Mouse (Mus musculus) stomach, embryonic 15.5 days (tissue): Measurements from ENCODE around the gene Fam83e. TPM values are rescaled to one million over a fixed set of nuclear protein-coding genes. Genes with fewer than 3 reads are reported as not detected.

Experiments
- ATAC-seq: fragments of 200-750 bp; cut with Nextera tagmentation; 2 replicates; pipeline ENCODE4 v1.8.0; 2017; ENCODE audit warnings: low read depth, moderate number of reproducible peaks, moderate TSS enrichment; ENCODE audit not compliant: insufficient read depth, low FRiP score
- H3K27ac ChIP-seq: fragments of 300-500 bp; sonication (generic); 2 replicates; pipeline ENCODE4 v1.5.1; 2015; ENCODE audit warnings: mild to moderate bottlenecking, inconsistent platforms
- H3K27me3 ChIP-seq: fragments of 300-500 bp; sonication (generic); replicated peaks from 2 replicates; pipeline ENCODE4 v1.6.1; 2015; ENCODE audit warnings: inconsistent platforms
- H3K36me3 ChIP-seq: fragments of 300-500 bp; sonication (generic); 2 replicates; pipeline ENCODE4 v1.6.1; 2015; ENCODE audit warnings: inconsistent platforms
- H3K4me1 ChIP-seq: fragments of 300-500 bp; sonication (generic); 2 replicates; pipeline ENCODE4 v1.6.1; 2015; ENCODE audit warnings: inconsistent platforms
- H3K4me2 ChIP-seq: fragments of 300-500 bp; sonication (generic); 2 replicates; pipeline ENCODE4 v1.6.1; 2015; ENCODE audit warnings: mild to moderate bottlenecking, inconsistent platforms
- H3K4me3 ChIP-seq: fragments of 300-500 bp; sonication (generic); replicated peaks from 2 replicates; pipeline ENCODE4 v1.5.1; 2015; ENCODE audit warnings: inconsistent platforms
- H3K9ac ChIP-seq: fragments of 300-500 bp; sonication (generic); 2 replicates; pipeline ENCODE4 v1.6.1; 2015; ENCODE audit warnings: inconsistent platforms
- H3K9me3 ChIP-seq: fragments of 300-500 bp; sonication (generic); 2 replicates; pipeline ENCODE4 v1.6.1; 2016; ENCODE audit warnings: inconsistent platforms
- WGBS: fragments of 180-500 bp; shearing (Covaris S2); methylation state at CpG from one replicate; pipeline ENCODE4 v1.1.7; 2015; 5-methylcytosine and 5-hydroxymethylcytosine counted together
- polyA plus RNA-seq: library from polyadenylated mRNA; unstranded; fragments of >200 nt; fragmentation: Nextera tagmentation; extraction: Ambion mirVana; gene quantifications from 2 replicates; pipeline ENCODE4 v1.2.1, GENCODE M21; 2015

Fam83e gene
- polyA plus RNA-seq, 1 experiment from 2014 or later = 13.3 TPM

DNA sequence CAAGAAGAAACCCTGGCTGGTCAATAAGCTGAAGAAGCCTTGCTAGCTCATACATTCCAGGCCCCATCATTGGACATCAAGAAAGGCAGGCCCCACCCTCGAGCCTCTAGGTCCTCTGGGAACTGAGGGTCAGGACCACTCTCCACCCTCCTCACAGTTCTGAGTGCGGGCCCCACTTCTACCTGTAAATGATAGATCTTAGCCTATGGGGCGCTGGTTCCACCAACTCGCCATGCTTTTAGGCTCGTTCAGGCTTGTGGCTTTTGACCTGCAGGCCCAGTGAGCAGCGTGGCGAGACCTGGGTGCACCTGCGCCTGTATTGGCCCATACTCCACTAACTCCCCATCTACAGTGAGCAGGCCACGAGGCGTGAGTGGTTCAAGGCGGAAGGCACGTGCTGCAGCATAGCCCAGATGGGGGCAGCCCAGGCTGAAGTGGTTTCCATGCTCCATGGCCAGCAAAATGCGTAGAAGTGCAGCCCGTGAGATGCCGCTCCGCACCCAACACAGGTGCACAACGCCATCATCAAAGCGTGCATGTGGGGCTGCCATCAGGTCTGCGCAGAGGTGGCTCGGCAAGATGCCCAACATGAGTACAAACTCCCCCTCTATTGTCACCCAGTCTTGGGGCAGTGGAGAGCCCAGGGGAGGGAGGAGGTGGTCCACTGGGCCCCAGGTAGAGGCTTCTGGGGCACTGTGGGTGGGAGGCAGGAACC lies 10.4 kb upstream of the Fam83e start:
- WGBS = 89% methylated on average over 20 of the region's 20 CpGs
- no peak for ATAC-seq
- no peak overlapping the region for H3K9ac ChIP-seq
- no peaks in the 10 kb centered on the region for H3K27me3 ChIP-seq
- peaks cover 31% of the 10 kb centered on the region for H3K36me3 ChIP-seq
- H3K4me3 ChIP-seq = no peak overlapping the region
- H3K27ac ChIP-seq = no peak overlapping the region; the same call in 1 of the 2 replicates
- no peak overlapping the region for H3K4me2 ChIP-seq
- peaks cover 67% of the 10 kb centered on the region for H3K4me1 ChIP-seq
- H3K9me3 ChIP-seq = no peaks in the 10 kb centered on the region

DNA sequence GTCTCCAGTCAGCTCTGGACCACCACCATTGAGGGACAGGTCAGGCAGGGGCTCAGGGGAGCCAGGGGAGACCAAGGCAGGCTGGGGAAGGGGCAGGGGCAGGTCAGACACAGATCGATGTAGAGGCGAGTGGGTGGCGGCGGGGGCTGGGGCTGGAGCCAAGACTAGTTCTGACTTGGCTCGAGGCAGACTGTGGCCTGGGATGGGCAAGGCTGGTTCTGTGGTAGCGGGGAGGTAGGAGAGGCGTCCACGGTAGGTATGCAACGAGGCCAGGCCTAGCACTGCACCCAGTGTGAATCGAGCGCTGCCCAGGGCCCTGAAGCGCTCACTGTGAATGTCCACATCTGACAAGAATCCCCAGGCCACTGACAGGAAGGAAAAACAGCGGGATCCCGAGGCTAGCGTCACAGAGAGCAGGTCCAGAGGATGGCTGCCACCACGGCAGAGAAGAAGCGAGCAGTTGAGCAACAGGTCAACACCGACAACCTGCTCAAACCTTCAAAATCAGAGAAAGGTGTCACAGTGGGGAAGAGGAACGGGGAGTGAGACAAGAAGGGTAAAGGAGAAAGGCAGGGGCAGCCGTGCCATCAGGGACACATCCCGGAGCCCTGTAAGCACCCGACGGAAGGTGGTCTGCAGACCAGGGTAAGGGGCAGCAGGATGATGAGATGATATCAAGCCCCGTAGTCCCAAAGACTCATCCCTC lies 9.5 kb upstream of the Fam83e start:
- no peak overlapping the region for H3K4me3 ChIP-seq
- ATAC-seq = no peak
- H3K27me3 ChIP-seq = no peaks in the 10 kb centered on the region
- H3K27ac ChIP-seq = no peak overlapping the region
- peaks cover 31% of the 10 kb centered on the region for H3K36me3 ChIP-seq
- H3K4me1 ChIP-seq = peaks cover 67% of the 10 kb centered on the region
- H3K4me2 ChIP-seq = peak overlapping the region; percentile 26; the same call in 1 of the 2 replicates
- no peaks in the 10 kb centered on the region for H3K9me3 ChIP-seq
- WGBS = 89% methylated on average over 24 of the region's 24 CpGs
- H3K9ac ChIP-seq = no peak overlapping the region

DNA sequence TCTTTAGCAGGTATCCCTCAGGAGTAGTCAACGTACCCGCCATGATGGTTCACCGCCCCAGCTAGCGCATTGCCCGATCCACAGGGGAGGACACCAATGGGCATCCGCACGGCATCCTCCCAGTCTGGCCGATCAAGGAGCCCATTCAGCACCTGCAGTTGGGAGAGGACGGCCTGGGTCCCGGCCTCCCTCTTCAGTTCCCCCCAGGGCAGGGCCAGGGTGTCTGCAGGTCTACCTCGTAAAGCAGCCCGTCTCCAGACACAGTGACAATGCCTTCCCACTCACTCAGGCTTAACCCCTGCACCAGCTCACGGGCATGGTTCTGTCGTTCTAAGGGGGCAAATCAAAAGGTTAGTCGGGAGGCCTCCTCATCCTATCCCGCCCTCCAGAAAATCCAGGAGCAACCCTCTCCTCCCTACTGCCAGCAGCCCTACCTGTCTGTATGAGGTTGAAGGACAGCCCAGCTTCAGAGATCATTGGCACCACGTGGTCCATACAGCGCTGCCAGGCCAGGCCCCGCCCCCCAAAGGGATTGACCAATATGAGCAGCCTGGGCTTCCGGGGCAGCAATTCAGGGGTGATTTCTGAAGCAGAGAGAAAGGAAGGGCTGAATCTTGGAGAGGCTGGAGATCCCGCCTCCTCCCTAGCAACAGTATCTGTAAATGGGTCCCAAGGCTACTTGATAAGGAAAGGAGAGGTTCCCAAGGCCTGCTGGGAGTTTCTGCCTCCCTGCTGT lies 8.8 kb upstream of the Fam83e start:
- ATAC-seq = peak; percentile 23
- Histone ChIP-seq H3K27me3 (no peaks in the 10 kb centered on the region), H3K27ac (peak overlapping the region; percentile 94), H3K9ac (no peak overlapping the region), H3K36me3 (peaks cover 31% of the 10 kb centered on the region), H3K4me3 (no peak overlapping the region), H3K4me1 (peaks cover 66% of the 10 kb centered on the region), H3K9me3 (no peaks in the 10 kb centered on the region), H3K4me2 (peak overlapping the region; percentile 26)
- 83% methylated on average over 21 of the region's 21 CpGs for WGBS

DNA sequence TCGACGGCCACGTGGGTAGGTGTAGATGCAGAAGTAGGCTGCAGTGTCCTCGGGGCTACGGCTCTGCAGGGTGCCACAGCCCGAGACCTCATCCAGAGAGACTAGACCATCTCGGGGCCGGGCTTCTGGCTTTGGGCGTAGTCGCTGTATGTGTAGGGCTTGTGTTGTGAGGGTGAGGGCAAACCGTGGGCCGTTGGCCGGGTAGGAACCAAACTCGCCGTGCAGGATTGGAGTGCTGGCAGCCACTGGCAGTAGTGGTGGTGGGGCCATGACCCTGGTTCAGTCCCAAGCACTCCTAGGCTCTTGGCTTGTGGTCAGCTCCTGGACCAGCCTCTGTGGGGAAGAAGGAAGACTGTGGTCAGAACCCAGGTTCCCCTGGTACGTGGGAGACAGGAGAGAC lies 7.6 kb upstream of the Fam83e start:
- peak overlapping the region; percentile 76 for H3K4me2 ChIP-seq
- H3K27ac ChIP-seq = peak overlapping the region; percentile 94
- no peak for ATAC-seq

DNA sequence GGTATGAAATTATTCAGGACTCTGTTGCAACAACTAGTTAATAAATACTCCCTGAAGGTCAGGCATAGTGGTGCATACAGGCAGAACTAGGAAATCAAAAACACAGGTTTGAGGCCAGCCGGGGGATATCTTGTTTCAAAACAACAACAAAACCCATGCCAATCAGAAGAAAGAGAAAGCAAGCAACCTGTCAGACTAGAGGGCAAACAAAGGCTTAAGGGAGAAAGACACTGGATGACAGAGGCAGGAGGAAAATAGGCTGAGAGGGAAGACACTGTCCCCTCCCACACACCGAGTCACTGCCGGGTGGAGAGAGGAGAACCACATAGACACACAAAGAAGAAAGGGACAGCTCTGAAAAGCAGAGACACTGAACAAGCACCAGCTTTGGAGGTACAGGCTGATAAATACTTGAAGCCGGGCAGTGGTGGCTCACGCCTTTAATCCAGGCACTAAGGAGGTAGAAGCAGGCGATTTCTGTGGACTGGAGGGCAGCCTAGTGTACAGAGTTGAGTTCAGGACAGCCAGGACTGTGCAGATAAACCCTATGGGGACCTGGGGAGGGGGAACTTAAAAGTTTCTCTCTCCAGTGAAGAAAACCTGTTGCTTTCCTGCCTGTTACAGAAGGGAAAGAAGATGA lies 7.0 kb upstream of the Fam83e start:
- Histone ChIP-seq H3K4me3 (peak overlapping the region; percentile 92), H3K9ac (0 out of 2 replicates have a peak overlapping the region, but pooled peaks have one; percentile 68), H3K4me2 (peak overlapping the region; percentile 76), H3K36me3 (peaks cover 31% of the 10 kb centered on the region), H3K27me3 (no peaks in the 10 kb centered on the region), H3K4me1 (peaks cover 52% of the 10 kb centered on the region), H3K9me3 (no peaks in the 10 kb centered on the region), H3K27ac (peak overlapping the region; percentile 94)
- WGBS = 71% methylated on average over 6 of the region's 6 CpGs
- no peak for ATAC-seq

More for the DNA sequence above, 7.6 kb upstream of the Fam83e start:
- no peaks in the 10 kb centered on the region for H3K9me3 ChIP-seq
- no peak overlapping the region for H3K9ac ChIP-seq
- H3K36me3 ChIP-seq = peaks cover 31% of the 10 kb centered on the region
- no peaks in the 10 kb centered on the region for H3K27me3 ChIP-seq
- peaks cover 55% of the 10 kb centered on the region for H3K4me1 ChIP-seq
- 87% methylated on average over 16 of the region's 16 CpGs for WGBS
- no peak overlapping the region for H3K4me3 ChIP-seq

DNA sequence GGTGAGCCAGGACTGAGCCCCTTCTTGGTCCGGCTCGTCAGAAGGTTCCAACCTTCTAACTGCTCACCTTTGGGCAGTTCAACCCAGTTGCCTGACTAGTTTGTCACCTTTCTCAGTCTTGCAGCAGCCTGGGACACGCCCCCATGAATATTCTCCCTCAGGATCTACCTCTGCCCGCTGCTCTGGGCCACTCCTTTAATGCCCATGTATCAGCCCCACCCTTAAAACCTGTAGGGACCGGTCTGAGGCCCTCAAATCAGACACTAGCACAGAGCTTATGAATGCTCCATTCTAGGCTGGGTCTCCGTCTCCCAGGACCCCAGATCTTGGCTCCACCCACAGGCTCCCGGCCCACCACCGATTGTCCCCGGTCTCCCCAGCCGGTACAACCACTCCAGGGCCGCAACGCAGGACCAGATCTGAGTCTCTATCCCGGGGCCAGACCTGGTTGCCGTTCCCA lies 6.4 kb upstream of the Fam83e start:
- H3K4me2 ChIP-seq = peak overlapping the region; percentile 76
- ATAC-seq = peak; percentile 70
- H3K27me3 ChIP-seq = no peaks in the 10 kb centered on the region
- WGBS = 10% methylated on average over 14 of the region's 14 CpGs
- no peaks in the 10 kb centered on the region for H3K9me3 ChIP-seq
- peak overlapping the region; percentile 68; the same call in 1 of the 2 replicates for H3K9ac ChIP-seq
- H3K27ac ChIP-seq = peak overlapping the region; percentile 94
- H3K4me3 ChIP-seq = peak overlapping the region; percentile 92
- H3K36me3 ChIP-seq = peaks cover 31% of the 10 kb centered on the region
- peaks cover 56% of the 10 kb centered on the region for H3K4me1 ChIP-seq

DNA sequence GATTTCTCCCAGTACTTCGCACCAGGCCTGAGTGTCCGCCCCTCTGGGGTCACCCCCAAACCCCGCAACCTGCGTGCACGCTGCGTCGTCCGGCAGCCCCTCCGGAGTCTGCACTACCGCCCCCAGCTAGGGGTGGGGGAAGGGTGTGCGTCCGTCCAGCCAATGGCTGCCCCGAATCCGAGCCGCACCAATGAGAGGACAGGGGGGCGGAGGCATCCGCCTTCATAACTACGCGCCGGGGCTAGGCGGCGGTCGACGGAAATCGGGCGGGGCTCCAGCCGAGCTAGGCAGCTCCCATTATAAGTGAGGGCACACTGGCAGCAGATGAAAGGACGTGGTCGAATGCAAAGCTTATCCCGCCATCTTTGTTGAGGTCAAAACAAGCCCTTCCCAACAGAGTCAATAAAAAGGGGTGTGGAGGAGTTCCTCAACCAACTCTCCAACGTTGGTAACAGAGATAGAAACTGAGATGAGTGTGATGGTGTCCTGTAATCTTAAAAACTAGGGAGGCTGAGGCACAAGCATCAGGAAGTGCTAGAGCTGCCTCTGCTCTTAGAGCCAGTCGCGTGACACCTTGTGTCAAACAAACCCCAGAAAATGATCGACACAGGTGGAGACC lies 5.8 kb upstream of the Fam83e start, which contains the start of gene Rpl18:
Gene Rpl18 (plus strand): TSS at position 368 of the 619 bp plus-strand sequence.
- Histone ChIP-seq H3K4me1 (peaks cover 61% of the 10 kb centered on the region), H3K4me3 (peak within 1 kb of the TSS; percentile 92), H3K9me3 (no peaks in the 10 kb centered on the region), H3K27me3 (no peaks in the 10 kb centered on the region), H3K9ac (peak within 1 kb of the TSS; percentile 68; the same call in 1 of the 2 replicates), H3K36me3 (peaks cover 36% of the 10 kb centered on the region), H3K4me2 (peak within 1 kb of the TSS; percentile 76), H3K27ac (peak within 1 kb of the TSS; percentile 94)
- WGBS = 6% methylated on average over 34 of the region's 34 CpGs
- ATAC-seq = peak; percentile 89

DNA sequence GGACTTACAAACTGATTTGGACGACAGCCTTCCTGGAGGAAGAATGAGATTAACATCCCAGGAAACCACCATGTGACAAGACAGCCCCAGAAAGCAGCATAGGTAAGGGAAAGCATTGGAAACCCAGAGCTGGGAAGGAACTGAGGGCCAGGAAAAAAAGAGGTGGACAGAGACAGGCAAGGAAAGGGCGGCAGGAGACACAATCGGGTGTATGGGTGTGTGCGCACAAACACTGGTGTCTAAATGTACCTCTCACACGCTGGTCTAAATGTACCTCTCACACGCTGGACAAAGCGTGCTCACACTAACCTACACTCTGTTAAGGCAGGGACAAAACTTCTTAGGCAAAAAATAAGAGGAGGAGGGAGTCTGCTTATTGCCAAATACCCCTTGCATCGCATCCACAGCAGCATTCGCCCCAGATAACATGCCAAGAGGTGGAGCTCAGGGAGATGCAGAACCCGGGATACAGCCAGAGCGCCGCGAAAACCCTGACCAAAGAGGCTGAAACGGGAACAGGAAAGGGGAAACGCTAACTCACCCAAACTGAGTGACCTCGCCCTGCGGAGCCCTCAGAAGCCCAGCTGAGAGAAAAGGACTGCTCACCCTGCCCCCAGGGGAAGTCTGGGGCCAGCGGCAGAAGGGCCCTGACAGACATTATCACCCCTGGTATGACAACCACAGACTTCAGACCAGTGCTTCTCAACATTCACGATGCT lies 5.1 kb upstream of the Fam83e start:
- H3K4me3 ChIP-seq = peak overlapping the region; percentile 92
- no peak overlapping the region for H3K9ac ChIP-seq
- H3K4me2 ChIP-seq = peak overlapping the region; percentile 76
- no peaks in the 10 kb centered on the region for H3K27me3 ChIP-seq
- no peak for ATAC-seq
- WGBS = 77% methylated on average over 19 of the region's 19 CpGs
- H3K9me3 ChIP-seq = no peaks in the 10 kb centered on the region
- peaks cover 58% of the 10 kb centered on the region for H3K4me1 ChIP-seq
- H3K36me3 ChIP-seq = peaks cover 33% of the 10 kb centered on the region
- peak overlapping the region; percentile 94 for H3K27ac ChIP-seq

DNA sequence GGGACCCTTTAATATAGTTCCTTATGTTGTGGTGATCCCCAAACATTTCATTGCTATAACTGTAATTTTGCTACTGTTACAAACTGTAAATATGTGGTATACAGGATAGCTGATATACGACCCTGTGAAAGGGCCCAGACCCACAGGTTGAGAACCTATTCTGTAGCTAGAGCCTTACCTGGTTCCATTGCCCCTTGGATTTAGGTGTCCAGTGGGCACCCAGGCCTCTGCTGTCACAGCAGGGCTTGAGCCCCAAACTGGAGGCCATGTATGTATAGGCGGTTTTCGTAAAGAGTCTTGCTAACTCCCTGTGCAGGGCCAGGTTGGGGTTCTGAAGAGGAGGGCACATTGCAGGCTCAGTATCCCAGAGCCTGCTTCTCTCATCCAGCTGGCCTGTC lies 4.6 kb upstream of the Fam83e start:
- Histone ChIP-seq H3K27ac (no peak overlapping the region), H3K4me1 (peaks cover 63% of the 10 kb centered on the region), H3K4me3 (peak overlapping the region; percentile 92; the same call in 1 of the 2 replicates), H3K9ac (no peak overlapping the region), H3K36me3 (peaks cover 33% of the 10 kb centered on the region), H3K9me3 (no peaks in the 10 kb centered on the region), H3K4me2 (peak overlapping the region; percentile 76), H3K27me3 (no peaks in the 10 kb centered on the region)
- ATAC-seq = no peak
- 84% methylated on average over 3 of the region's 3 CpGs for WGBS

DNA sequence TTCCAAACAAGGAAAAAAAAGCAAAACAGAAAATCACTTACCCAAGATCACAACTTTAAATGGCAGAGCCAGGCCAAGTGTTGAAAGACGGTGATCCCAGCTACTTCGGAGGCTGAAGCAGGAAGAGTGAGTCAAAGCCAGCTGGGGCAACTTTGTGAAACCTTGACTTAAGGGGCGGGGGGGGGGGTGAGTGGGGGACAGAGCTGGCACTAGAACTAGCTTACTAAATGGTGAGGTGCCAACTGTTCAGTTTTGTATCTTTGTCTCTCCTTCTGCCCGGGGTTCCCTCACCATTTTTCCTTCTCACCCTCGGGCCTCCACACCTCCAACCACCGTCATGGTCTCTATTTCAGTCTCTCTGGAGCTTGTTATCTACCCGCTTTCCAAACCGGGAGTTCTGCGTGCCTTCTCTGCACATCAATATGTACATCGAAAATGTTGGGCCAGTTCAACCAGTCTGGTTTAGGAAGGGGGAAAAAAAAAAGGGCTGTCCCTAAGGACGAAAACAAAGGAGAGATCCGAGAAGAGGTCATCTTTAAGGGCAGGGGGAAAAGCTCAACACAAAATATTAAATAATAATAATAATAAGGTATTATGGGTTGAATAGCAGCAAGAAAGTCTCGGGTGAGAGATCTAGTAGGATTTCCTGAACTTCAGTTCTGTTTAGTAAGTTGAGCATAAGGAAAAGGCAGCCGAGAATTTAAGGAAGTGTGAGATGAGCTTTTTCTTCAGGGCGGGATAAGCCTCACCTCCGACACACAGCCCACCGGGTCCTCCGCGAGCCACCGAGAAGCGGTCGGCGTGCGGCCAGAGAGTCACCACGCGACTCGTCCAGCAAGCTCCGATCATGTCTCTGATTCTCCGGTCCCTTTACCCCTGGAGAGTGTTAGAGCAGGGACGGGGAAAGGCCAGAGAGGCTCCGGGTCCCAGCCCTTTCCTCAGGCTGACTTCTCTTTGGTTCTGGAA lies 3.8 kb upstream of the Fam83e start:
- no peaks in the 10 kb centered on the region for H3K9me3 ChIP-seq
- H3K4me3 ChIP-seq = peak overlapping the region; percentile 92
- peaks cover 30% of the 10 kb centered on the region for H3K36me3 ChIP-seq
- H3K27ac ChIP-seq = peak overlapping the region; percentile 94
- WGBS = 7% methylated on average over 31 of the region's 31 CpGs
- no peaks in the 10 kb centered on the region for H3K27me3 ChIP-seq
- peak overlapping the region; percentile 70 for H3K9ac ChIP-seq
- H3K4me1 ChIP-seq = peaks cover 63% of the 10 kb centered on the region
- no peak; the same call in 1 of the 2 replicates for ATAC-seq
- peak overlapping the region; percentile 76 for H3K4me2 ChIP-seq
